Mouse (Mus musculus) brain, embryonic 14.5 days (tissue): ENCODE measurements around the gene St3gal5. TPM values are rescaled to one million over a fixed set of nuclear protein-coding genes. Genes with fewer than 3 reads are reported as not detected.
"Not testable (repeated sequence)": the region's sequence is repeated elsewhere in the genome, so short reads cannot be mapped to it uniquely, and the experiment has no call there.

Experiments
- DNase-seq: peaks from one replicate; pipeline ENCODE4 v3.0.0-alpha.2; 2011; ENCODE audit warnings: low read depth
- CTCF ChIP-seq: fragments of 200-500 bp; IDR thresholded peaks from 2 replicates; pipeline ENCODE4 v1.5.1; 2012; ENCODE audit warnings: inconsistent platforms, mild to moderate bottlenecking, moderate library complexity, borderline replicate concordance; ENCODE audit not compliant: insufficient read depth, insufficient read length; ENCODE audit errors: extremely low read depth
- POLR2A ChIP-seq: fragments of 200-500 bp; IDR thresholded peaks from 2 replicates; pipeline ENCODE4 v1.6.1; 2012; ENCODE audit warnings: mild to moderate bottlenecking, inconsistent platforms, borderline replicate concordance; ENCODE audit not compliant: poor library complexity, insufficient read depth, insufficient read length, severe bottlenecking; ENCODE audit errors: extremely low read depth
- polyA plus RNA-seq: library from polyadenylated mRNA; depleted of rRNA; stranded (reverse); fragments of >200 nt; gene quantifications from 2 replicates; pipeline ENCODE4 v1.2.3, GENCODE M21; 2012; rRNA removed

The St3gal5 gene
- 30.6 and 38.1 TPM in 2 replicates for polyA plus RNA-seq

DNA sequence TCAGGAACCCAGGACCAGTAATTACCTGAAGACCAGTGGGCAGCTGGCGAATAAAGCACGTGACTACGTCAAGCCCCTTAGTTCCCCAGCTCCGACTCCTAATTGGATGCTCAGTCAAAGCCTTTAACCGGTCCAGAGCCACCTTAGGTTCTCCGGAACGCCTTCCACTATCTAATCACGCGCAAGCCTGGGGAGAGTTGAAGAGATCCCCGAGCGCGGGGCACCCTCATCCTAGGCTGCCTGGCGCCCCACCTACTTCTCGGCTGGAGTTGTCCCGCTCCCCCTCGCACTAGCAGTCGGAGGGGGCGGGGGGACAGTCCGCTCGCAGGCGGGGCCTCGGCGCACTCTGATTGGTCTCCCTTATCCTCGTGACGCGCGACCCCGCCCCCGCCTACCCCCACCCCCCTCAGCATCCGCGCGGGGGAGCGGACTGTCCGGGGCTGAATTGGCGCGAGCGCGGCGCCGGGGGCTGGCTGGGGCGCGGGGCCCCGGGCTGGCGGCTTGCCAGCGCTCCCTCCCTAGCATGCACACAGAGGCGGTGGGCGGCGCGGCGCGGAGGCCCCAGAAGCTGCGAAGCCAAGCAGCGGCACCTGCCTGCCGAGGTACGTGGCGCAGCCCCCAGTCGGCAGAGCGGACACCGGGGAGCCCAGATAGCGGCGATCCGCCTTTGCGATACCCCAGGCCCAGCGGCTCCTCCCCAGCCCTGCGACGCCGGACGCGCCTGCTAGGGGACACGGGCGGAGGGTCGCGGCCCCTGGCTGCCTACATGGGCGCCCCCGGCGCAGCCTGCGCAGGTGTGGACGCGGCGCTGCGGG is at the start of gene St3gal5:
Gene St3gal5, plus strand, starts transcription at position 412 of the 815 bp plus-strand sequence.
- DNase-seq = peak; percentile 97
- 0 out of 2 replicates have a peak, but pooled peaks have one; percentile 17 for TF ChIP-seq CTCF
- TF ChIP-seq POLR2A = peak; percentile 86

DNA sequence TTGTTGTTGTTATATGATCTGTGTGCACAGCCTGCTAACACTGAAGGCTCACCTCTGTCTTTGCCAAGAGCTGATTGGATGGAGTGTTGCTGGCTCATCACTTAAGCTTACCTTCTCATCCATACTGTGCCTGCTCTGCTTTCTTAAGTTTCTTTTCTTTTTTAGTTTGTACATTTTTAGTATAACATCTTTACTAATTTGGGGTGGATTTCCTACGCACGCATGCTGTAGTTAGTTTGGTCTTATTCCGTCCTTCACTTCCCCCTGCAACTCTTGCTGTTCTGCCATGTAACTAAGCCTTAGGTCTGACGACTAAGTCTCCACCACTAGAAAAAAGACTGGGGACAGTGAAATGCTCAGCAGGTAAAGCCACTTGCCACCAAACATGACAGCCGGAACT is 48.7 kb upstream of the St3gal5 start:
- no peak for DNase-seq
- TF ChIP-seq POLR2A = no peak
- TF ChIP-seq CTCF = no peak

DNA sequence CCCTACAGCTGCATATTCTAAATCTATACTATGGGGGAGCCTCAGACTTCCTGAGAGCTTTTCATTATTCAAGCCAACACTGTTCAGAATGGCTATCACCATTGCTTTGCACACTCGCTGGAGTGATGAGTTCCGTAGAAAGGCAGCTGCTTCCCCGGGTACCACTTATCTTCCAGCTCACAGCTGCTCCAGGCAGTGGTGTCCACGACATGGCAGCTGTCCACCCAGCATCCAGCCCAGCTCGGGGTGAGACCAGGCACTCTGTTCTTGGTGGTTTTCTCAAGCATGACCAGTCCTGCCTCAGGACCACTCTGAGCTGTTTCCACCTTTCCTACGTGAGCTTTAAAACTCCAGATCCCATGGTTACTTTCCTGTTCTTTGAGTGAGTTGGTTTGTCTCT is 47.5 kb upstream of the St3gal5 start:
- peak; percentile 10 for DNase-seq
- TF ChIP-seq CTCF = no peak
- no peak for TF ChIP-seq POLR2A

DNA sequence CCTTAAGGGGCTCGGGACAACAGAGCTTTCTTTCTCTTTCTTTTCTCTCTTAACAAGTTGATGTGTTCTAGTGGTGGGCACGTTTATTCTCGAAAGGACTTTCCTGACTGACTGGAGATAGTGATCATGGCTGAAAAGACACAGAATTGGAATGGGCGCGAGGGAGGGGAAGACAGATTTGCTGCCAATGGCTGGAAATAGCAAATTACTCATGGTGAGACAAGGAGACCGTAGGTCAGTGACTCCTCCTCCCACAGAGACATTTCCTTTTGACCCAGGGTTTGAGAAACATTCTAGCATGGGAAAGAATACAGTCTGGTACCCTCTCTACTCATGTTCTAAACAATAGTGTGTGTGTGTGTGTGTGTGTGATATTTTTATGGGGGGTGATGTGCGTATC is 46.6 kb upstream of the St3gal5 start:
- TF ChIP-seq CTCF = no peak
- TF ChIP-seq POLR2A = no peak
- no peak for DNase-seq

DNA sequence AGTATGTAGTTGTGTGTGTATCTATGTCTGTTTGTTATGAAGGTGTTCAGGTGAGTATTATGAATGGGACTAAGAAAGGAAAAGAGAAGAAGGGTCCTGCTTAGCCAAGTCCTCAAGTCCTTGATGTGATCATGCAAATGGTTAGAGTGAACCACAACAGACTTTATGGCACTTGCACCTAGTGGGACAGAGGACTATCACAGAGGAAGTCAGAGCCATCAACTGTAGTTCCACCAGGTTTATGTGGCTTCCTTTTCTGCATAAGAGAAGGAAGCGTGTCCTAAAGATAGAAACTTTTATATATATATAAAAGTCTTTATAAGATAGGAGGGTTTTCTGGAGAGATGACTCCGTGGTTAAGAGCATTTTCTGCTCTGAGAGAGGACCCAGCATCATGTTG is 46.1 kb upstream of the St3gal5 start:
- no peak for TF ChIP-seq CTCF
- no peak for TF ChIP-seq POLR2A
- DNase-seq = no peak

DNA sequence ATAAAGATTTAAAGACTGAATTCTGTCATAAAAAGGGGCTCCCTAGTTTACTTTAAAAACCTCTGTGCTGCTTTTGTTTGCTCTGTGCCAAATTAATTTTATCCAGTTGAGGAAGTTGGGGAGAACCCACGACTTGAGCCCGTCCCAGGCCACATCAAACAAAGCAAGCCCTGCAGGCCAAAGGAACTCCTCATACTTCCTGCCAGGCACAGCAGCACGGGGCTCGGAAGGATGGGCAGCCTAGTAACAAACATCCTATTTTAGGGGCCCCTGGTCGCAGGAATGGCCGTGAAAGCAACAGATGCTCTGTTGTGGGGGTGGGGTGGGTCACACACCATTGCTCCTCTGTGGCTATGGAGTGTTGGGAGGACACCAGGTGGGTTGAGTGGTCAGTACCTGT is 45.6 kb upstream of the St3gal5 start:
- TF ChIP-seq POLR2A (no peak), CTCF (no peak)
- DNase-seq = no peak

DNA sequence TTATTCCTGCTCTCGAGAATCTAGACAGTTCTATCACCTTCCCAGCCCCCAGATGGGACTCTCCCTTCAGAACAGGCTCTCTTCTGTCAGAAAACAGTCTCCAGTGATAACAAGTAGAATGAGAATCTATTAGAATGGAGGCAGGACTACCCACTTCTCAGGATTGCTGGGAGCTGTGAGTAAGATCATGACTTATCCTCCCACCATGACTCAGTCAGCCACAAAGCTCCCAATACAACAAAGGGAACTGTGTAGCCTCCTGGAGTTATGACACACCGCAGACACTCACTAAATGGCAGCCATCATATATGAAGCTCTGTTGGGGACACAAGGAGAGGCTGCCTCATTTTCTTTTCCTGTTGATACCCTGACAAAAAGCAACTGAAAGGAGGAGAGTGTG is 40.8 kb upstream of the St3gal5 start:
- TF ChIP-seq POLR2A = no peak
- no peak for TF ChIP-seq CTCF
- no peak for DNase-seq

DNA sequence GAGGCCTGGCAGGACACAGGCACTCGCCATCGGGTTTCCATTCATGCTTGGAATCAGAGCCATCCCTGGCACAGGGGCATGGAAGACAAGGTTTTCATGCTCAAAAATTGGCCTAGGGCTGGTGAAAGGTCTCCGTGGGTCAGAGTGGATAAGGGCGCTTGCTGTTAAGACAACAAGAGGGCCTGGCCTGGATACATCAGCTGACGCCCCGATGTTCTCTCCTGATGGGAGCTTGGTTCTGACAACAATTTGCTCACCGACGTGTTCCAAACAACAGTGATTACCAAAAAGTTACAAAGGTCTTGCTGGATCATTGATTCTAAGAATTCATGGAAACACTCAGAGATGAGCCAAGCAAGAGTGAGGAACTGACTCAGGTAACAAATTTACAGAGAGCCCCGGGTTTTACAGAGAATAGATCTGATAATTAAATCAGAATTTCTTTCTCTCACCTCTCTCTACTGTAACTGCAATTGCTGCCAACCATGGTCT is 38.9 kb upstream of the St3gal5 start:
- TF ChIP-seq POLR2A (no peak), CTCF (no peak)
- no peak for DNase-seq

DNA sequence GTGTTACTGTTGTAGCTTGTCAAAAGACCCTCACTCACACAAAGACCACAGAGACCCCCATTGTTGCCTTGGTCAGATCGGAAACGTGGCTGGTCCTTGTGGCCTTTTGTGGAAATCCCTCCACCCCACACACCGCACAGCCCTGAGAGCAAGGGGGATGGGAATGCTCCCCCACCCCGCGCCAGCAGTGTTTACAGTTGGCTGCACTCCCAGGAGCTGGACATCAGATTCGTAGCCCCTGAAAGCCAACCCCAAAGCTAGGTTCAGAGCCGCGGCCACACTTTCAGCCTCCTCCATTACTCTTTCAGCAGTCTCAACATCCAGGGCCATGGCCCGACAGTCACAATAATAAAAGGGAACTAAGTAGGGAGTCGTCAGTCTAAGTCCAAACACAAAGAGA is 36.7 kb upstream of the St3gal5 start:
- DNase-seq = not testable (repeated sequence)

DNA sequence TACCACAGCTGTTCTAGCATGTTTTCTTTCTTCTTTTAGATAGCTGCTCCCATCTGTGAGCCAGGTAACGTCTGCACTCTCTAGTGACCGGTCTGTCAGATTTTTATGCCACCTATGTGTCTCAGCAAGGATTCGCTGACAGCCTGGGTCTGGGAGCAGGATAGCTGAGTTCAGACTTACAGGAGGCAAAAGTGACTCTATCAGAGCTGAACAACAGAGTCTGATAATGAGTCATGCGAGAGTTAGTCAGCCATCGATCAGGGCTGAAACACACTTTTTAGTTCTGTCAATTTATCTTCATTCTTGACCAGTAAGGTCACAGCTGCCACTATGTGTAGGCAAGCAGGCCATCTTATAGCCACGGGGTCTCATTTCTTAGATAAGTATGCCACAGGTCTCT is 33.7 kb upstream of the St3gal5 start:
- TF ChIP-seq CTCF (no peak), POLR2A (no peak)

DNA sequence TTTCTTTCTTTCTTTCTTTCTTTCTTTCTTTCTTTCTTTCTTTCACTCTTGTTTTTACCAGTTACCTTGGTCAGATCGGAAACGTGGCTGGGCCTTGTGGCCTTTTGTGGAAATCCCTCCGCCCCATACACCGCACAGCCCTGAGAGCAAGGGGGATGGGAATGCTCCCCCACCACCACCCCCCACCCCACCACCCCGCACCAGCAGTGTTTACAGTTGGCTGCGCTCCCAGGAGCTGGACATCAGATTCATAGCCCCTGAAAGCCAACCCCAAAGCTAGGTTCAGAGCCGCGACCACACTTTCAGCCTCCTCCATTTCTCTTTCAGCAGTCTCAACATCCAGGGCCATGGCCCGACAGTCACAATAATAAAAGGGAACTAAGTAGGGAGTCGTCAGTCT is 31.4 kb upstream of the St3gal5 start:
- peak; percentile 7 for DNase-seq
- no peak for TF ChIP-seq CTCF
- no peak for TF ChIP-seq POLR2A

More for the DNA sequence above, 33.7 kb upstream of the St3gal5 start:
- no peak for DNase-seq

DNA sequence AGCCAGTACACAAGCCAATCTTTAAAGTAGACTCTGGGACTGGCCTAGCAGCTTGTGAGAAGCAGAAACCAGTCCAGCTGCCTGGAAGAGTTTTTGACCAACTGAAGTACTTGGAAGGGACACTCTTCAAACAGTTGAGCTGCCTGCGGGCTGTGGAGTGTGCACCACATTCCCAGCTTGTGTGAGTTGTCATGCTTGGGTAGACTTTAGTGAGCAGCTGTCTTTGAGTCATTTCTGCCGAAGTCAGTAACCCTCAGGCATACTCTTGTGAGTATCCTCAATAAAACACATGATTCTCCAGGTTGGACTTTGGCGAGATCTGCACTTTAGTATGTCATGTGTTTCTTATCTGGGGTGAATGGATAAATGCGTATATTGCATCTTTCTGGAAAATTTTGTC is 29.0 kb upstream of the St3gal5 start:
- no peak for DNase-seq

More for the DNA sequence above, 29.0 kb upstream of the St3gal5 start:
- no peak for TF ChIP-seq POLR2A
